Mouse (Mus musculus) brain, embryonic 18.5 days (tissue): ENCODE data around the gene Zfp790.
"Not testable (repeated sequence)": the region's sequence is repeated elsewhere in the genome, so short reads cannot be mapped to it uniquely, and the experiment has no call there.

Source experiments
- DNase-seq: peaks from one replicate; pipeline ENCODE4 v3.0.0-alpha.2; 2012; ENCODE audit warnings: low read depth, low spot score

Gene Zfp790

GRCm38 (mm10) chr7:29842105-29842504, 26.2 kb downstream of the Zfp790 start:
- DNase-seq = no peak

- no peak for DNase-seq
Measured at GRCm38 (mm10) chr7:29844616-29845015, 28.7 kb downstream of the Zfp790 start.

- no peak for DNase-seq
Measured at GRCm38 (mm10) chr7:29852831-29853218, 36.9 kb downstream of the Zfp790 start.

- DNase-seq = peak; percentile 74
Measured at GRCm38 (mm10) chr7:29853219-29853842, 37.4 kb downstream of the Zfp790 start, which contains the start of gene Zfp940. TSS of gene Zfp940 (minus strand) at chr7:29853669.

- DNase-seq = peak; percentile 85
Measured at GRCm38 (mm10) chr7:29859532-29860517, 43.9 kb downstream of the Zfp790 start, which contains the start of gene Zfp420. TSS of gene Zfp420 (plus strand) at chr7:29859979.

- DNase-seq = no peak
Measured at GRCm38 (mm10) chr7:29861660-29862059, 45.7 kb downstream of the Zfp790 start.

GRCm38 (mm10) chr7:29874256-29874655, 58.3 kb downstream of the Zfp790 start:
- DNase-seq = no peak

GRCm38 (mm10) chr7:29877561-29877960, 61.6 kb downstream of the Zfp790 start:
- DNase-seq = not testable (repeated sequence)

- DNase-seq = no peak
Measured at GRCm38 (mm10) chr7:29880056-29880455, 64.1 kb downstream of the Zfp790 start.
